Comparison of ENCODE assay signal across 7 mouse cellular contexts in genomic region chr5:21785776-21786175, GRCm38 (mm10). TPM values are rescaled to one million over a fixed set of nuclear protein-coding genes. Genes with fewer than 3 reads are reported as not detected.
DNase-seq lines count a peak whose midpoint lies in the region; ATAC-seq lines count a peak whose summit lies in the region.

No protein-coding gene starts in this region.

- no peak for ATAC-seq in neural tube, embryonic 11.5 days (ENCODE audit: insufficient read depth, low FRiP score, low TSS enrichment)
- ATAC-seq in embryonic facial prominence, embryonic 13.5 days (ENCODE audit: insufficient number of reproducible peaks, insufficient read depth, low FRiP score, low TSS enrichment, low read depth), result no peak
- ATAC-seq in stomach, embryonic 15.5 days (ENCODE audit: insufficient read depth, low FRiP score, low read depth), result no peak

- H3K27ac ChIP-seq in neural tube, embryonic 11.5 days (ENCODE audit: low read depth, low read length), result no peak overlapping the region
- H3K27ac ChIP-seq in embryonic facial prominence, embryonic 13.5 days, result no peak overlapping the region
- H3K27ac ChIP-seq in limb, embryonic 10.5 days, result peak overlapping the region; percentile 92
- no peak overlapping the region for H3K27ac ChIP-seq in stomach, embryonic 15.5 days

- 82% methylated on average over 6 of the region's 7 CpGs for WGBS in neural tube, embryonic 11.5 days
- WGBS in embryonic facial prominence, embryonic 13.5 days, result 76% methylated on average over 7 of the region's 7 CpGs
- WGBS in limb, embryonic 10.5 days, result 83% methylated on average over 7 of the region's 7 CpGs
- 72% methylated on average over 7 of the region's 7 CpGs for WGBS in stomach, embryonic 15.5 days

- no peak for DNase-seq in neural tube, embryonic 11.5 days (ENCODE audit: low spot score)
- DNase-seq in neural tube, embryonic 10.5 days (ENCODE audit: extremely low spot score, low spot score), result no peak
- DNase-seq in limb, embryonic 10.5 days (ENCODE audit: low spot score), result no peak
- no peak for DNase-seq in urinary bladder, adult 2 months (ENCODE audit: low spot score)
- DNase-seq in ovary, postnatal 10 days (ENCODE audit: low spot score), result no peak

- H3K4me3 ChIP-seq in neural tube, embryonic 11.5 days (ENCODE audit: low read depth, low read length), result peak overlapping the region; percentile 58; the same call in 1 of the 2 replicates
- no peak overlapping the region for H3K4me3 ChIP-seq in embryonic facial prominence, embryonic 13.5 days
- peak overlapping the region; percentile 89 for H3K4me3 ChIP-seq in limb, embryonic 10.5 days
- no peak overlapping the region for H3K4me3 ChIP-seq in stomach, embryonic 15.5 days (replicated peaks)

- peaks cover 4% of the 10 kb centered on the region for H3K36me3 ChIP-seq in neural tube, embryonic 11.5 days (ENCODE audit: control insufficient read depth, insufficient read depth, low read length)
- peaks cover 27% of the 10 kb centered on the region for H3K36me3 ChIP-seq in embryonic facial prominence, embryonic 13.5 days
- peaks cover 40% of the 10 kb centered on the region for H3K36me3 ChIP-seq in limb, embryonic 10.5 days
- H3K36me3 ChIP-seq in stomach, embryonic 15.5 days, result peaks cover 15% of the 10 kb centered on the region; the same call in 1 of the 2 replicates

- no peaks in the 10 kb centered on the region for H3K27me3 ChIP-seq in neural tube, embryonic 11.5 days (ENCODE audit: control insufficient read depth, insufficient read depth, low read length)
- H3K27me3 ChIP-seq in embryonic facial prominence, embryonic 13.5 days, result no peaks in the 10 kb centered on the region
- no peaks in the 10 kb centered on the region for H3K27me3 ChIP-seq in limb, embryonic 10.5 days (ENCODE audit: low read depth, poor library complexity, severe bottlenecking)
- no peaks in the 10 kb centered on the region for H3K27me3 ChIP-seq in stomach, embryonic 15.5 days (replicated peaks)

- H3K4me1 ChIP-seq in neural tube, embryonic 11.5 days (ENCODE audit: control insufficient read depth, insufficient read depth, low read length), result peaks cover 8% of the 10 kb centered on the region; the same call in 1 of the 2 replicates
- H3K4me1 ChIP-seq in embryonic facial prominence, embryonic 13.5 days, result peaks cover 20% of the 10 kb centered on the region
- H3K4me1 ChIP-seq in limb, embryonic 10.5 days, result peaks cover 25% of the 10 kb centered on the region
- no peaks in the 10 kb centered on the region for H3K4me1 ChIP-seq in stomach, embryonic 15.5 days

- no peak overlapping the region for H3K4me2 ChIP-seq in neural tube, embryonic 11.5 days (ENCODE audit: low read depth)
- peak overlapping the region; percentile 76 for H3K4me2 ChIP-seq in embryonic facial prominence, embryonic 13.5 days
- H3K4me2 ChIP-seq in stomach, embryonic 15.5 days, result peak overlapping the region; percentile 66; the same call in 1 of the 2 replicates

- H3K9me3 ChIP-seq in neural tube, embryonic 11.5 days (ENCODE audit: control insufficient read depth, low read length), result no peaks in the 10 kb centered on the region
- no peaks in the 10 kb centered on the region for H3K9me3 ChIP-seq in embryonic facial prominence, embryonic 13.5 days
- H3K9me3 ChIP-seq in limb, embryonic 10.5 days (replicated peaks), result no peaks in the 10 kb centered on the region
- H3K9me3 ChIP-seq in stomach, embryonic 15.5 days, result no peaks in the 10 kb centered on the region

- H3K9ac ChIP-seq in neural tube, embryonic 11.5 days (ENCODE audit: low read length), result no peak overlapping the region
- no peak overlapping the region for H3K9ac ChIP-seq in embryonic facial prominence, embryonic 13.5 days
- H3K9ac ChIP-seq in stomach, embryonic 15.5 days, result no peak overlapping the region

RNA-seq across cellular contexts. Expression of gene Psmc2, which starts 0.7 kb away (rescaled TPM):
- polyA plus RNA-seq in neural tube, embryonic 11.5 days (2014; fragmentation: Nextera tagmentation; extraction: Ambion mirVana), result 245 and 260 TPM in 2 replicates
- 177 and 185 TPM in 2 replicates for polyA plus RNA-seq in embryonic facial prominence, embryonic 13.5 days (2015; fragmentation: Nextera tagmentation; extraction: Ambion mirVana)
- 227 and 247 TPM in 2 replicates for polyA plus RNA-seq in limb, embryonic 10.5 days (2016; fragmentation: Nextera tagmentation; extraction: Ambion mirVana)
- 154 and 175 TPM in 2 replicates for polyA plus RNA-seq in stomach, embryonic 15.5 days (2015; fragmentation: Nextera tagmentation; extraction: Ambion mirVana)
- 89.3 and 97.7 TPM in 2 replicates for polyA plus RNA-seq in urinary bladder, adult 2 months (2012; rRNA removed)

RNA-seq across cellular contexts. Expression of gene Dnajc2, which starts 0.7 kb away (rescaled TPM):
- polyA plus RNA-seq in neural tube, embryonic 11.5 days (2014; fragmentation: Nextera tagmentation; extraction: Ambion mirVana), result 91.2 and 92.4 TPM in 2 replicates
- 75.6 and 80.3 TPM in 2 replicates for polyA plus RNA-seq in embryonic facial prominence, embryonic 13.5 days (2015; fragmentation: Nextera tagmentation; extraction: Ambion mirVana)
- 83.5 and 91.3 TPM in 2 replicates for polyA plus RNA-seq in limb, embryonic 10.5 days (2016; fragmentation: Nextera tagmentation; extraction: Ambion mirVana)
- polyA plus RNA-seq in stomach, embryonic 15.5 days (2015; fragmentation: Nextera tagmentation; extraction: Ambion mirVana), result 68.9 and 74.6 TPM in 2 replicates
- 15.3 and 18.5 TPM in 2 replicates for polyA plus RNA-seq in urinary bladder, adult 2 months (2012; rRNA removed)

RNA-seq across cellular contexts. Expression of gene Pmpcb, which starts 48.8 kb away (rescaled TPM):
- 96.1 and 103 TPM in 2 replicates for polyA plus RNA-seq in neural tube, embryonic 11.5 days (2014; fragmentation: Nextera tagmentation; extraction: Ambion mirVana)
- polyA plus RNA-seq in embryonic facial prominence, embryonic 13.5 days (2015; fragmentation: Nextera tagmentation; extraction: Ambion mirVana), result 87.0 and 95.7 TPM in 2 replicates
- 84.4 and 85.5 TPM in 2 replicates for polyA plus RNA-seq in limb, embryonic 10.5 days (2016; fragmentation: Nextera tagmentation; extraction: Ambion mirVana)
- 75.9 and 78.2 TPM in 2 replicates for polyA plus RNA-seq in stomach, embryonic 15.5 days (2015; fragmentation: Nextera tagmentation; extraction: Ambion mirVana)
- 63.3 and 68.0 TPM in 2 replicates for polyA plus RNA-seq in urinary bladder, adult 2 months (2012; rRNA removed)

Comparison
In these comparisons a context has a peak if more than half of its experiments do, and no peak if none do; other contexts are left out.
1. H3K4me3 ChIP-seq: peak in neural tube, embryonic 11.5 days (single experiment) and limb, embryonic 10.5 days (single experiment); none in embryonic facial prominence, embryonic 13.5 days (single experiment) and stomach, embryonic 15.5 days (single experiment).